Mouse (Mus musculus) liver, embryonic 14.5 days (tissue): ENCODE data around the gene Edn3. TPM values are rescaled to one million over a fixed set of nuclear protein-coding genes. Genes with fewer than 3 reads are reported as not detected.
A peak's percentile ranks its signal among the peaks of the same experiment; 100 is the strongest.

Source experiments
- ATAC-seq: fragments of 200-750 bp; cut with Nextera tagmentation; 2 replicates; pipeline ENCODE4 v1.8.0; 2017; ENCODE audit warnings: moderate number of reproducible peaks, mild to moderate bottlenecking, moderate library complexity; ENCODE audit not compliant: insufficient read depth
- DNase-seq, 3 experiments: peaks; one replicate each; pipeline ENCODE4 v3.0.0-alpha.2; 2012 to 2013; ENCODE audit warnings: low read depth in 3 of 3, low spot score in 3 of 3
- H3K27ac ChIP-seq: fragments of 300-500 bp; sonication (generic); 2 replicates; pipeline ENCODE4 v1.5.1; 2014; ENCODE audit warnings: moderate library complexity, mild to moderate bottlenecking, control low read depth, inconsistent platforms
- H3K27me3 ChIP-seq: fragments of 300-500 bp; sonication (generic); 2 replicates; pipeline ENCODE4 v1.6.1; 2014; ENCODE audit warnings: mild to moderate bottlenecking, low read length, moderate library complexity; ENCODE audit not compliant: control insufficient read depth, insufficient read depth
- H3K36me3 ChIP-seq: fragments of 300-500 bp; sonication (generic); replicated peaks from 2 replicates; pipeline ENCODE4 v1.6.1; 2014; ENCODE audit warnings: low read depth; ENCODE audit not compliant: control insufficient read depth, insufficient read depth
- H3K4me1 ChIP-seq, 2 experiments: fragments of 200-500 bp in 1 of 2; fragments of 300-500 bp in 1 of 2; sonication (generic) in 1 of 2; replicated peaks; 2 replicates each; pipeline ENCODE4 v1.6.1; 2012 to 2014; ENCODE audit warnings: antibody characterized with exemption in 1 of 2, inconsistent platforms in 1 of 2, low read length in 1 of 2; ENCODE audit not compliant: control insufficient read depth in 2 of 2, insufficient read depth in 2 of 2
- H3K4me2 ChIP-seq: fragments of 300-500 bp; sonication (generic); 2 replicates; pipeline ENCODE4 v1.6.1; 2014; ENCODE audit warnings: low read depth, mild to moderate bottlenecking, control low read depth, moderate library complexity
- H3K4me3 ChIP-seq, 2 experiments: fragments of 200-500 bp in 1 of 2; fragments of 300-500 bp in 1 of 2; sonication (generic) in 1 of 2; 2 replicates each; pipeline ENCODE4 v1.5.1; 2012 to 2014; ENCODE audit warnings: low read depth in 2 of 2, low read length in 2 of 2, mild to moderate bottlenecking in 2 of 2, control low read depth in 1 of 2, inconsistent platforms in 1 of 2, moderate library complexity in 1 of 2; ENCODE audit not compliant: insufficient read depth in 1 of 2
- H3K9ac ChIP-seq: fragments of 300-500 bp; sonication (generic); replicated peaks from 2 replicates; pipeline ENCODE4 v1.6.1; 2014; ENCODE audit warnings: mild to moderate bottlenecking, control low read depth, moderate library complexity
- H3K9me3 ChIP-seq: fragments of 300-500 bp; sonication (generic); 2 replicates; pipeline ENCODE4 v1.6.1; 2016; ENCODE audit warnings: low read length, mixed read lengths; ENCODE audit not compliant: control insufficient read depth
- CTCF ChIP-seq: IDR thresholded peaks from 2 replicates; pipeline ENCODE4 v1.5.1; 2016; ENCODE audit warnings: antibody characterized with exemption, low read depth, control low read depth
- EP300 ChIP-seq: IDR thresholded peaks from 2 replicates; pipeline ENCODE4 v1.6.1; 2016; ENCODE audit warnings: antibody characterized with exemption, low read depth
- WGBS: fragments of 180-500 bp; shearing (Covaris S2); extraction: QIAGEN DNeasy Blood & Tissue Kit; methylation state at CpG from one replicate; pipeline ENCODE4 v1.1.7; 2014; ENCODE audit not compliant: insufficient replicate concordance; 5-methylcytosine and 5-hydroxymethylcytosine counted together
- polyA plus RNA-seq, 2 experiments: library from polyadenylated mRNA; depleted of rRNA in 1 of 2; stranded (reverse) in 1 of 2; unstranded in 1 of 2; fragments of >200 nt; fragmentation: Nextera tagmentation in 1 of 2; extraction: Ambion mirVana in 1 of 2; gene quantifications; 2 replicates each; pipeline versions ENCODE4 v1.2.1 to v1.2.3; 2012 to 2014

Gene Edn3
- polyA plus RNA-seq (2012; rRNA removed) (0.05 and 0.11 TPM in 2 replicates), polyA plus RNA-seq (2014; fragmentation: Nextera tagmentation; extraction: Ambion mirVana) (0.18 and 0.33 TPM in 2 replicates)

- no peak within 1 kb of the TSS for H3K9ac ChIP-seq
- H3K9me3 ChIP-seq, result no peaks in the 10 kb centered on the region
- no peaks in the 10 kb centered on the region; the same call in 1 of the 2 replicates for H3K27me3 ChIP-seq
- no peaks in the 10 kb centered on the region for H3K36me3 ChIP-seq
- DNase-seq (no peak), ATAC-seq (no peak)
- 0 out of 4 replicates have a peak, but pooled peaks cover 0 to 2% of the 10 kb centered on the region in 2 experiments for H3K4me1 ChIP-seq
- H3K4me3 ChIP-seq, result peak within 1 kb of the TSS in 1 of 2 experiments; percentile 29; a peak in 2 of 4 replicates
- H3K4me2 ChIP-seq, result peak within 1 kb of the TSS; percentile 61
- 3% methylated on average over 48 of the region's 48 CpGs for WGBS
- TF ChIP-seq EP300 (no peak), CTCF (no peak)
- no peak within 1 kb of the TSS for H3K27ac ChIP-seq
These were observed at the start of gene Edn3 for GRCm38 (mm10) chr2:174760479-174761121. Gene Edn3, plus strand, starts transcription at chr2:174760619.

- no peaks in the 10 kb centered on the region for H3K36me3 ChIP-seq
- no peaks in the 10 kb centered on the region for H3K9me3 ChIP-seq
- 77% methylated on average over 1 of the region's 1 CpGs for WGBS
- H3K4me1 ChIP-seq, result no peaks in the 10 kb centered on the region
- no peak for DNase-seq
- no peak overlapping the region for H3K4me3 ChIP-seq
- no peaks in the 10 kb centered on the region for H3K27me3 ChIP-seq
- no peak overlapping the region for H3K4me2 ChIP-seq
- no peak overlapping the region for H3K9ac ChIP-seq
- H3K27ac ChIP-seq, result no peak overlapping the region
- ATAC-seq, result no peak
- TF ChIP-seq CTCF, result no peak
- TF ChIP-seq EP300, result no peak
These were observed 48.4 kb upstream of the Edn3 start for GRCm38 (mm10) chr2:174712043-174712442.

- Histone ChIP-seq H3K4me1 (no peaks in the 10 kb centered on the region), H3K4me2 (no peak overlapping the region), H3K9ac (no peak overlapping the region), H3K9me3 (no peaks in the 10 kb centered on the region), H3K27ac (no peak overlapping the region), H3K4me3 (no peak overlapping the region), H3K27me3 (no peaks in the 10 kb centered on the region), H3K36me3 (no peaks in the 10 kb centered on the region)
- DNase-seq, result no peak
- TF ChIP-seq CTCF (no peak), EP300 (no peak)
- ATAC-seq, result no peak
These were observed 44.5 kb upstream of the Edn3 start for GRCm38 (mm10) chr2:174715938-174716337.

- Histone ChIP-seq H3K36me3 (no peaks in the 10 kb centered on the region), H3K9ac (no peak overlapping the region), H3K27me3 (no peaks in the 10 kb centered on the region), H3K4me3 (no peak overlapping the region), H3K4me1 (no peaks in the 10 kb centered on the region), H3K4me2 (no peak overlapping the region), H3K9me3 (no peaks in the 10 kb centered on the region), H3K27ac (no peak overlapping the region)
- WGBS, result 69% methylated on average over 4 of the region's 4 CpGs
- DNase-seq (no peak), ATAC-seq (no peak)
- TF ChIP-seq CTCF (no peak), EP300 (no peak)
These were observed 42.6 kb upstream of the Edn3 start for GRCm38 (mm10) chr2:174717857-174718256.

- Histone ChIP-seq H3K9ac (no peak overlapping the region), H3K27ac (no peak overlapping the region), H3K4me3 (no peak overlapping the region), H3K9me3 (no peaks in the 10 kb centered on the region), H3K4me1 (no peaks in the 10 kb centered on the region), H3K4me2 (no peak overlapping the region), H3K36me3 (no peaks in the 10 kb centered on the region), H3K27me3 (no peaks in the 10 kb centered on the region)
- ATAC-seq (no peak), DNase-seq (no peak)
- TF ChIP-seq EP300, result no peak
- TF ChIP-seq CTCF, result no peak
- WGBS, result 67% methylated on average over 10 of the region's 10 CpGs
These were observed 33.1 kb upstream of the Edn3 start for GRCm38 (mm10) chr2:174727114-174727823.
